Mouse (Mus musculus) brain, embryonic 14.5 days (tissue): ENCODE measurements around the gene Rnf145.

Experiments
- CTCF ChIP-seq: fragments of 200-500 bp; IDR thresholded peaks from 2 replicates; pipeline ENCODE4 v1.5.1; 2012; ENCODE audit warnings: inconsistent platforms, mild to moderate bottlenecking, moderate library complexity, borderline replicate concordance; ENCODE audit not compliant: insufficient read depth, insufficient read length; ENCODE audit errors: extremely low read depth
- POLR2A ChIP-seq: fragments of 200-500 bp; IDR thresholded peaks from 2 replicates; pipeline ENCODE4 v1.6.1; 2012; ENCODE audit warnings: mild to moderate bottlenecking, inconsistent platforms, borderline replicate concordance; ENCODE audit not compliant: poor library complexity, insufficient read depth, insufficient read length, severe bottlenecking; ENCODE audit errors: extremely low read depth

- TF ChIP-seq POLR2A = no peak
- TF ChIP-seq CTCF = no peak
Observed at GRCm38 (mm10) chr11:44558521-44558920, 39.8 kb downstream of the Rnf145 start.
